Mouse (Mus musculus) C2C12 (cell line): ENCODE measurements around the gene Dnajc8.

Experiments
- CEBPB ChIP-seq: IDR thresholded peaks from one replicate; pipeline ENCODE4 v1.6.1; 2011; ENCODE audit warnings: low read depth, mild to moderate bottlenecking, control low read depth, moderate library complexity
- CTCF ChIP-seq: IDR thresholded peaks from one replicate; pipeline ENCODE4 v1.5.1; 2011; ENCODE audit not compliant: control insufficient read depth, insufficient read depth, insufficient read length
- MAX ChIP-seq: IDR thresholded peaks from one replicate; pipeline ENCODE4 v1.6.1; 2011; ENCODE audit warnings: mild to moderate bottlenecking, control low read depth
- MYOD1 ChIP-seq: IDR thresholded peaks from one replicate; pipeline ENCODE4 v1.6.1; 2011; ENCODE audit warnings: low read depth; ENCODE audit not compliant: control insufficient read depth, insufficient read length
- MYOG ChIP-seq: IDR thresholded peaks from one replicate; pipeline ENCODE4 v1.6.1; 2011; ENCODE audit not compliant: control insufficient read depth, insufficient read length; ENCODE audit errors: extremely low read depth
- USF1 ChIP-seq: IDR thresholded peaks from one replicate; pipeline ENCODE4 v1.6.1; 2011; ENCODE audit warnings: low read depth, mild to moderate bottlenecking, control low read depth, moderate library complexity

DNA sequence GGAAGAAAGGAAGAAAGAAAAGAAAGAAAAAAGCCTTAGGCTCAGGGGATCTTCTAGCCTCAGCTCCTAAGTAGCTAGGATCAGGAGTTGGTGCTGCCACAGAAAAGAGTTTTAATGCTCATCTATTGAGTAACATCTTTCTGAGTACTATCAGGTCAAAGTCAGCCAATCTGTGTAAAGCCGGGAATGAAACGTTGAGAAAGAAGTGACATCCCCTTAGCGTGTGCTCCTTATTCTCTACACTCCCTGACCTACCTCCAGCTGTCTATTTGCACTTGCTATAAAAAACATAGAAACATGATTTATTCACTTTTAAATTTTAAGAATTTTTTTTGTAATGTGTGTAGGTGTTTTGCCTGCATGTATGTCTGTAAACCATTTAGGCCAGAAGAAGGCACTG, 16.2 kb upstream of the Dnajc8 start:
- TF ChIP-seq CTCF, result no peak
- no peak for TF ChIP-seq MAX
- no peak for TF ChIP-seq MYOD1
- TF ChIP-seq CEBPB, result no peak
- no peak for TF ChIP-seq USF1
- no peak for TF ChIP-seq MYOG
